Mouse (Mus musculus): ENCODE data around the gene Slc25a22. TPM values are rescaled to one million over a fixed set of nuclear protein-coding genes. Genes with fewer than 3 reads are reported as not detected.
"Not testable (repeated sequence)": the region's sequence is repeated elsewhere in the genome, so short reads cannot be mapped to it uniquely, and the experiment has no call there.

Gene Slc25a22
- polyA plus RNA-seq, 2 experiments: 11.0 to 19.6 TPM

DNA sequence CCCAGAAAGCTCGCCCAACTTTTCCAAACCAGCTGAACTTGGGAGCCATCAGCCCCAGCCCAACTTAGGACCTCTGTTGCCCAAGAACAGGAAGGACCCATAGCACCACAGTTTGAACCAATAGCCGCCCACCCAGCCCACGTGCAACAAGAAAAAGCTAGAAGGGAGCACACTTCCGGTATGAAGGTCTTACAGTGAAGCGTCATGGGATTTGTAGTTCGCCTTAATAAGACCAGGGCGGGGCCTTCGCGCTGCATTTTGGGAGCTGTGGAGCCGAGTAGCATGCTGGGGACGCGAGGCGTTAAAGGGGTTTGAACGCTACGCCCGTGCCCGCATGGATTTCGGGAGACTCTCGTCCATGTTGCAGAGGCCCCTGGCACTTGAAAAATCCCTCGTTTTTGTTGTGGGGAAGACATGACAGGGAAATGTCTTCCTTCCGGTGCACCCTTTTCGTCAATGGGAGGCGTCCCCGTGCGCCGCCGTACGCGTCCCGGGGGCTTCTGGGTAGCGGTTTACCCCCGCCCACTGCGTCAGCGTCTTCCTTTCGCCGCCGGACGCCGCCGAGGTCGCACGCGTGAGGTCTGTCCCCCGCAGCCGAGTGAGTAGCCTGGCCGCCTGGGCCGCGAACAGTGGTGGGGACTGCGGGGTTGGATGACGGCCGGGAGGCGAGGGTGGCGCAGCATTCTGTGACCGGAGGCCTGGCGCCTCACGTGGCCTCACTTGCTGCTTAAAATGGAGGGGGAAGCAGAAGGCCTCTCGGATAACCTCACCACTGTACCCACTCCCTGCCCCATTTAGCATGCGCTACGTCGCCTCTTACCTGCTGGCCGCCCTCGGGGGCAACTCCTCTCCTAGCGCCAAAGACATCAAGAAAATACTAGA lies 9.7 kb upstream of the Slc25a22 start, which contains the start of gene Rplp2:
TSS of gene Rplp2 (plus strand) at position 261 of the 882 bp plus-strand sequence.
- Histone ChIP-seq H3K4me1 (replicated peaks; ENCODE audit: control insufficient read depth in 2 of 2, insufficient read depth in 2 of 2, low read length in 1 of 2) (peaks cover 22 to 33% of the 10 kb centered on the region in 2 experiments), H3K4me3 (ENCODE audit: insufficient read depth in 1 of 2, low read depth in 2 of 2, low read length in 2 of 2) (peak within 1 kb of the TSS; percentile 76 to 81), H3K27ac (peak within 1 kb of the TSS; percentile 84), H3K4me2 (ENCODE audit: low read depth) (peak within 1 kb of the TSS; percentile 73), H3K27me3 (ENCODE audit: control insufficient read depth, insufficient read depth, low read length) (no peaks in the 10 kb centered on the region), H3K9me3 (ENCODE audit: control insufficient read depth, low read length) (no peaks in the 10 kb centered on the region), H3K9ac (replicated peaks) (peak within 1 kb of the TSS; percentile 86), H3K36me3 (replicated peaks; ENCODE audit: control insufficient read depth, insufficient read depth, low read depth) (peaks cover 40% of the 10 kb centered on the region)
- TF ChIP-seq CTCF (IDR thresholded peaks at IDR 0.05; ENCODE audit: low read depth) (no peak; the same call in 1 of the 2 replicates), EP300 (IDR thresholded peaks at IDR 0.05; ENCODE audit: low read depth) (no peak)
- DNase-seq (ENCODE audit: low read depth in 3 of 3, low spot score in 3 of 3) (peak; percentile 85 to 88 (median 88)), ATAC-seq (ENCODE audit: insufficient read depth) (peak; percentile 87)
- under 1% methylated on average over 63 of the region's 63 CpGs for WGBS (ENCODE audit: insufficient replicate concordance)

GRCm38 (mm10) chr7:141446374-141446773 lies 8.7 kb upstream of the Slc25a22 start:
- 53% methylated on average over 3 of the region's 3 CpGs for WGBS (ENCODE audit: insufficient replicate concordance)
- H3K27me3 ChIP-seq (ENCODE audit: control insufficient read depth, insufficient read depth, low read length); H3K9me3 ChIP-seq (ENCODE audit: control insufficient read depth, low read length); H3K27ac ChIP-seq; DNase-seq (ENCODE audit: low read depth in 3 of 3, low spot score in 3 of 3); ATAC-seq (ENCODE audit: insufficient read depth): not testable (repeated sequence)
- Histone ChIP-seq H3K4me2 (ENCODE audit: low read depth) (peak overlapping the region; percentile 73), H3K4me1 (replicated peaks; ENCODE audit: control insufficient read depth in 2 of 2, insufficient read depth in 2 of 2, low read length in 1 of 2) (peaks cover 22 to 28% of the 10 kb centered on the region in 2 experiments), H3K36me3 (replicated peaks; ENCODE audit: control insufficient read depth, insufficient read depth, low read depth) (peaks cover 37% of the 10 kb centered on the region), H3K9ac (replicated peaks) (peak overlapping the region; percentile 86; the same call in 1 of the 2 replicates), H3K4me3 (ENCODE audit: insufficient read depth in 1 of 2, low read depth in 2 of 2, low read length in 2 of 2) (peak overlapping the region in 1 of 2 experiments; percentile 76; a peak in 2 of 4 replicates)

- peaks cover 36% of the 10 kb centered on the region for H3K36me3 ChIP-seq (replicated peaks; ENCODE audit: control insufficient read depth, insufficient read depth, low read depth)
- DNase-seq (ENCODE audit: low read depth in 3 of 3, low spot score in 3 of 3): peak; percentile 68 to 72 (median 70)
- H3K9me3 ChIP-seq (ENCODE audit: control insufficient read depth, low read length): no peaks in the 10 kb centered on the region
- H3K27ac ChIP-seq: peak within 1 kb of the TSS; percentile 80
- peak; percentile 65 for ATAC-seq (ENCODE audit: insufficient read depth)
- H3K4me2 ChIP-seq (ENCODE audit: low read depth): peak within 1 kb of the TSS; percentile 90
- WGBS (ENCODE audit: insufficient replicate concordance): under 1% methylated on average over 25 of the region's 25 CpGs
- H3K27me3 ChIP-seq (ENCODE audit: control insufficient read depth, insufficient read depth, low read length): no peaks in the 10 kb centered on the region
- TF ChIP-seq CTCF (IDR thresholded peaks at IDR 0.05; ENCODE audit: low read depth) (no peak), EP300 (IDR thresholded peaks at IDR 0.05; ENCODE audit: low read depth) (no peak)
- H3K9ac ChIP-seq (replicated peaks): peak within 1 kb of the TSS; percentile 72
- peak within 1 kb of the TSS; percentile 67 to 76 for H3K4me3 ChIP-seq (ENCODE audit: insufficient read depth in 1 of 2, low read depth in 2 of 2, low read length in 2 of 2)
- peaks cover 19 to 22% of the 10 kb centered on the region in 2 experiments for H3K4me1 ChIP-seq (replicated peaks; ENCODE audit: control insufficient read depth in 2 of 2, insufficient read depth in 2 of 2, low read length in 1 of 2)
Measured at GRCm38 (mm10) chr7:141443828-141444237, 6.1 kb upstream of the Slc25a22 start, which contains the start of gene Pidd1. Gene Pidd1, minus strand, starts transcription at chr7:141444025.

DNA sequence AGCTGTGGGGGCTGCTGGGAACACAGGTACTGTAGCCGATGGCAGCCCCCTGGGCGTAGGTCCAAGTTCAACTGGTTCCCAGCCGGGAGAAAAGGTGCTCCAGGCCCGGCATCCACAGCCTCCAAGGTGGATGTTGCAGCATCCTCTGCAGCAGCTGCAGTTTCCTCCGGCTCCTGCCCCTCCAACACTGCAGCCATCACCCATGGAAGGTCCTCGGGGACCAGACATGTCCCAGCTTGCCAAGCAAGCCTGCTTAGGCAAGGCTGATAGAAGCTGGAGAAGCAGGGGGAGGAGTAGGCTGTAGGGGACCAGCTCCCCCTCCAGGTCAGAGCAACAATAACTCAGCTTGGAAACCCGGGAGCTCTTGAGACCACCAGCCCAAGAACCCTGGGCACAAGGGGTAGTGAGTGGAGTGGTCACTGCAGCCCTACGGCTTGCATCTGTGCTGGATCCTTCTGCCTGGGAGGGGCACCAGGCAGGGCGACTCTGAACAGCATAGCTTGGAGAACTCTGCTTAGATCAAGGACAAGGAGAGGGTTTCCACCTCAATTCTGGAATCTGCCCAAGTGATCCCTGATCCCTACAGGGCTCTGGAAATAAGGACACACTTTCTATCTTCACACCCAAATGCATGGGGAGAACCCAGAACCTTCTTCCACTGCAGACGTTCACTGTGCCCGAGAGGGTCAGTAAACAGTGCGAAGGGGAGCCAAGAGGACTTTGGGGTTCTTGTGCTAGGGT lies 5.6 kb upstream of the Slc25a22 start:
- H3K36me3 ChIP-seq (replicated peaks; ENCODE audit: control insufficient read depth, insufficient read depth, low read depth): peaks cover 36% of the 10 kb centered on the region
- peak overlapping the region; percentile 67 to 76 for H3K4me3 ChIP-seq (ENCODE audit: insufficient read depth in 1 of 2, low read depth in 2 of 2, low read length in 2 of 2)
- DNase-seq (ENCODE audit: low read depth in 3 of 3, low spot score in 3 of 3) (peak in 1 of 3 experiments; percentile 56), ATAC-seq (ENCODE audit: insufficient read depth) (peak; percentile 31; the same call in 1 of the 2 replicates)
- WGBS (ENCODE audit: insufficient replicate concordance): 23% methylated on average over 12 of the region's 12 CpGs
- H3K9ac ChIP-seq (replicated peaks): peak overlapping the region; percentile 72
- H3K27me3 ChIP-seq (ENCODE audit: control insufficient read depth, insufficient read depth, low read length): no peaks in the 10 kb centered on the region
- TF ChIP-seq EP300 (IDR thresholded peaks at IDR 0.05; ENCODE audit: low read depth) (no peak), CTCF (IDR thresholded peaks at IDR 0.05; ENCODE audit: low read depth) (peak; percentile 77)
- no peaks in the 10 kb centered on the region for H3K9me3 ChIP-seq (ENCODE audit: control insufficient read depth, low read length)
- peak overlapping the region; percentile 80 for H3K27ac ChIP-seq
- H3K4me2 ChIP-seq (ENCODE audit: low read depth): peak overlapping the region; percentile 90
- H3K4me1 ChIP-seq (replicated peaks; ENCODE audit: control insufficient read depth in 2 of 2, insufficient read depth in 2 of 2, low read length in 1 of 2): peaks cover 14 to 16% of the 10 kb centered on the region in 2 experiments

All from liver, embryonic 14.5 days (tissue).